Mouse (Mus musculus): Measurements from ENCODE around the gene Procr.
"Not testable (repeated sequence)": the region's sequence is repeated elsewhere in the genome, so short reads cannot be mapped to it uniquely, and the experiment has no call there.

Gene Procr

GRCm38 (mm10) chr2:155751014-155751786 lies at the start of gene Procr:
Gene Procr, plus strand, starts transcription at chr2:155751117.
- DNase-seq (ENCODE audit: low read depth): no peak

- DNase-seq (ENCODE audit: low read depth): no peak
These were observed 49.5 kb upstream of the Procr start for GRCm38 (mm10) chr2:155701399-155701919.

- DNase-seq (ENCODE audit: low read depth): no peak
These were observed 47.3 kb upstream of the Procr start for GRCm38 (mm10) chr2:155703630-155704029.

- no peak for DNase-seq (ENCODE audit: low read depth)
These were observed 43.7 kb upstream of the Procr start for GRCm38 (mm10) chr2:155707251-155707650.

GRCm38 (mm10) chr2:155710557-155710956 lies 40.4 kb upstream of the Procr start:
- DNase-seq (ENCODE audit: low read depth): no peak

GRCm38 (mm10) chr2:155717082-155717990 lies 33.6 kb upstream of the Procr start:
- no peak for DNase-seq (ENCODE audit: low read depth)

- DNase-seq (ENCODE audit: low read depth): no peak
These were observed 30.3 kb upstream of the Procr start for GRCm38 (mm10) chr2:155720585-155720984.

- no peak for DNase-seq (ENCODE audit: low read depth)
These were observed 26.9 kb upstream of the Procr start for GRCm38 (mm10) chr2:155724036-155724435.

GRCm38 (mm10) chr2:155724526-155724925 lies 26.4 kb upstream of the Procr start:
- no peak for DNase-seq (ENCODE audit: low read depth)

GRCm38 (mm10) chr2:155726302-155726701 lies 24.6 kb upstream of the Procr start:
- DNase-seq (ENCODE audit: low read depth): no peak

GRCm38 (mm10) chr2:155727764-155728395 lies 23.0 kb upstream of the Procr start:
- DNase-seq (ENCODE audit: low read depth): no peak

GRCm38 (mm10) chr2:155728742-155729141 lies 22.2 kb upstream of the Procr start:
- no peak for DNase-seq (ENCODE audit: low read depth)

GRCm38 (mm10) chr2:155729158-155729645 lies 21.7 kb upstream of the Procr start, which contains the start of gene Edem2:
Gene Edem2, minus strand, starts transcription at chr2:155729475.
- peak; percentile 91 for DNase-seq (ENCODE audit: low read depth)

GRCm38 (mm10) chr2:155735080-155735479 lies 15.8 kb upstream of the Procr start:
- no peak for DNase-seq (ENCODE audit: low read depth)

GRCm38 (mm10) chr2:155735766-155736165 lies 15.2 kb upstream of the Procr start, which contains the start of gene Gm17581:
Gene Gm17581, minus strand, starts transcription at chr2:155735866.
- not testable (repeated sequence) for DNase-seq (ENCODE audit: low read depth)

GRCm38 (mm10) chr2:155736936-155737335 lies 14.0 kb upstream of the Procr start:
- no peak for DNase-seq (ENCODE audit: low read depth)

GRCm38 (mm10) chr2:155737803-155738202 lies 13.1 kb upstream of the Procr start:
- DNase-seq (ENCODE audit: low read depth): no peak

- no peak for DNase-seq (ENCODE audit: low read depth)
These were observed 8.7 kb upstream of the Procr start for GRCm38 (mm10) chr2:155742211-155742610.

GRCm38 (mm10) chr2:155742931-155743337 lies 8.0 kb upstream of the Procr start:
- no peak for DNase-seq (ENCODE audit: low read depth)

- DNase-seq (ENCODE audit: low read depth): no peak
These were observed 7.6 kb upstream of the Procr start for GRCm38 (mm10) chr2:155743351-155743750.

- DNase-seq (ENCODE audit: low read depth): no peak
These were observed 5.4 kb upstream of the Procr start for GRCm38 (mm10) chr2:155745487-155745886.

- DNase-seq (ENCODE audit: low read depth): no peak
These were observed 1.5 kb upstream of the Procr start for GRCm38 (mm10) chr2:155749394-155749793.

All from c-Kit-positive CD71-negative TER-119-negative erythroid progenitor cells, embryonic 14.5 days (primary cell).